Mouse (Mus musculus) midbrain, embryonic 16.5 days (tissue): ENCODE data around the gene Capn2. TPM values are rescaled to one million over a fixed set of nuclear protein-coding genes. Genes with fewer than 3 reads are reported as not detected.

Source experiments
- ATAC-seq: fragments of 200-750 bp; cut with Nextera tagmentation; 2 replicates; pipeline ENCODE4 v1.8.0; 2017; ENCODE audit warnings: moderate TSS enrichment
- H3K27ac ChIP-seq: fragments of 300-500 bp; sonication (generic); 2 replicates; pipeline ENCODE4 v1.5.1; 2014; ENCODE audit warnings: mild to moderate bottlenecking, low read length, mixed read lengths
- H3K27me3 ChIP-seq: fragments of 300-500 bp; sonication (generic); 2 replicates; pipeline ENCODE4 v1.6.1; 2014; ENCODE audit warnings: low read depth, low read length, mixed read lengths; ENCODE audit not compliant: control insufficient read depth, insufficient read depth
- H3K36me3 ChIP-seq: fragments of 300-500 bp; sonication (generic); 2 replicates; pipeline ENCODE4 v1.6.1; 2014; ENCODE audit warnings: mild to moderate bottlenecking, low read length, moderate library complexity, mixed read lengths; ENCODE audit not compliant: control insufficient read depth, insufficient read depth
- H3K4me1 ChIP-seq: fragments of 300-500 bp; sonication (generic); 2 replicates; pipeline ENCODE4 v1.6.1; 2014; ENCODE audit warnings: mild to moderate bottlenecking, low read length, mixed read lengths; ENCODE audit not compliant: control insufficient read depth, insufficient read depth
- H3K4me2 ChIP-seq: fragments of 300-500 bp; sonication (generic); 2 replicates; pipeline ENCODE4 v1.6.1; 2014; ENCODE audit warnings: mild to moderate bottlenecking, low read length, mixed read lengths
- H3K4me3 ChIP-seq: fragments of 300-500 bp; sonication (generic); 2 replicates; pipeline ENCODE4 v1.5.1; 2014; ENCODE audit warnings: low read depth, mild to moderate bottlenecking, low read length, moderate library complexity, mixed read lengths
- H3K9ac ChIP-seq: fragments of 300-500 bp; sonication (generic); 2 replicates; pipeline ENCODE4 v1.6.1; 2014; ENCODE audit warnings: low read depth, low read length, mixed read lengths
- H3K9me3 ChIP-seq: fragments of 300-500 bp; sonication (generic); replicated peaks from 2 replicates; pipeline ENCODE4 v1.6.1; 2014; ENCODE audit warnings: mild to moderate bottlenecking, low read length, mixed read lengths; ENCODE audit not compliant: control insufficient read depth, poor library complexity, severe bottlenecking
- WGBS: fragments of 180-500 bp; shearing (Covaris S2); extraction: QIAGEN DNeasy Blood & Tissue Kit; methylation state at CpG from one replicate; pipeline ENCODE4 v1.1.7; 2014; 5-methylcytosine and 5-hydroxymethylcytosine counted together
- polyA plus RNA-seq: library from polyadenylated mRNA; unstranded; fragments of >200 nt; fragmentation: Nextera tagmentation; extraction: Ambion mirVana; gene quantifications from 2 replicates; pipeline ENCODE4 v1.2.1, GENCODE M21; 2015

Capn2 gene
- polyA plus RNA-seq, 1 experiment from 2014 or later = 84.5 TPM

GRCm38 (mm10) chr1:182465309-182465708 is 52.1 kb downstream of the Capn2 start:
- peaks cover 31% of the 10 kb centered on the region for H3K36me3 ChIP-seq
- 84% methylated on average over 4 of the region's 4 CpGs for WGBS

GRCm38 (mm10) chr1:182461813-182462212 is 55.6 kb downstream of the Capn2 start:
- Histone ChIP-seq H3K4me3 (no peak overlapping the region), H3K4me2 (no peak overlapping the region), H3K9me3 (no peaks in the 10 kb centered on the region), H3K4me1 (no peaks in the 10 kb centered on the region), H3K27ac (no peak overlapping the region), H3K36me3 (peaks cover 2% of the 10 kb centered on the region; the same call in 1 of the 2 replicates), H3K27me3 (no peaks in the 10 kb centered on the region), H3K9ac (no peak overlapping the region)
- WGBS = 80% methylated on average over 10 of the region's 10 CpGs
- ATAC-seq = no peak

More at GRCm38 (mm10) chr1:182465309-182465708, 52.1 kb downstream of the Capn2 start:
- Histone ChIP-seq H3K4me1 (no peaks in the 10 kb centered on the region), H3K27ac (no peak overlapping the region), H3K4me3 (no peak overlapping the region), H3K9ac (no peak overlapping the region), H3K4me2 (no peak overlapping the region), H3K27me3 (no peaks in the 10 kb centered on the region), H3K9me3 (no peaks in the 10 kb centered on the region)
- ATAC-seq = no peak

- Histone ChIP-seq H3K4me1 (no peaks in the 10 kb centered on the region), H3K27me3 (no peaks in the 10 kb centered on the region), H3K36me3 (peaks cover 6% of the 10 kb centered on the region), H3K9me3 (no peaks in the 10 kb centered on the region), H3K9ac (no peak overlapping the region), H3K4me2 (no peak overlapping the region), H3K4me3 (no peak overlapping the region), H3K27ac (peak overlapping the region; percentile 54; the same call in 1 of the 2 replicates)
- ATAC-seq = no peak
- WGBS = 72% methylated on average over 7 of the region's 7 CpGs
Observed at GRCm38 (mm10) chr1:182461261-182461660, 56.1 kb downstream of the Capn2 start.

DNA sequence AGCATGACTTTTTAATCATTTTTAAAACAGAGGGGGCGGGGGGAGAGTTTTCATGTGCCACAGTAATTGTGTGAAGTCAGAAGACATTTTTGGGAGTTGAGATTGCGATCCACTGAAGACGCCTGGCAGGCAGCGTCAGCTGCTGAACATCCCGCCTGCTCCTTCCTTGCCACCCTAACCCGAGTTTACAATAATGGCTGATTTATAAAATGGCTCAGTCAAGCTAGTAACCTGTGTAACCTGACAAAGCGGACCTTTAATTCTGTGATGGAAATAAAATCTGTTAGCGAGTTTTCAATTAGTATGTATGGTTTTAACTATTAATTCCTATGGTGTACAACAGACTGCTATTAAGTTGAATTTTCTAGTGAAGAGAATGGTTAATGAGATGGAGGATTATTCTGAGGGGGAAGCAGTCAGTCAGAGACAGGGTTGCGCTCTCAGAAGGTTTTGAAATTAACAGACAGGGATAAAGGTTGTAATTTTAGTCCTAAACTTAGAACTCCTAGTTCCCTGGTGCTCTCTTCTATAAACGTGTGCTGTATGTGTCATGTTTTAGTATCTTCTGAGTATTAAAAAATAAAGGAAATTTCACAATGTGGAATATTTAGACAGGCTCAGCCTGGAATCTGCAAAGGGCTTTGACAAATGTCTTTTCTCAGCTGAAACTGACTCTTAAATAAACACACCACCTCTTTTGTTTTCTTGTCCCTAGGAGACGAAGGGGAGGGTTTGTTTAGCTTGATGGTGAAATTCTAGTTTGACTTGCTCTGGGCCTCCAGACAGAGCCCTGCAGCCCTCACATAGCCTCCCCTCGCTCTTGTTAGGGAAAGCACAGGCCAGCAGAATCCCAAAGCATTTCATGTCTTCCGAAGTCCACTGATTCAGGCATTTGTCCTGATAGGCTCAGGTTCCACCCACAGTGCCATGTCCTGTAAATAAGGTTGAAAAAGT is 56.8 kb downstream of the Capn2 start:
- ATAC-seq = no peak
- H3K27me3 ChIP-seq = no peaks in the 10 kb centered on the region
- no peak overlapping the region for H3K4me3 ChIP-seq
- no peaks in the 10 kb centered on the region for H3K4me1 ChIP-seq
- H3K36me3 ChIP-seq = peaks cover 6% of the 10 kb centered on the region
- H3K27ac ChIP-seq = peak overlapping the region; percentile 54; the same call in 1 of the 2 replicates
- WGBS = 78% methylated on average over 13 of the region's 13 CpGs
- H3K9me3 ChIP-seq = no peaks in the 10 kb centered on the region
- H3K9ac ChIP-seq = no peak overlapping the region
- H3K4me2 ChIP-seq = no peak overlapping the region

DNA sequence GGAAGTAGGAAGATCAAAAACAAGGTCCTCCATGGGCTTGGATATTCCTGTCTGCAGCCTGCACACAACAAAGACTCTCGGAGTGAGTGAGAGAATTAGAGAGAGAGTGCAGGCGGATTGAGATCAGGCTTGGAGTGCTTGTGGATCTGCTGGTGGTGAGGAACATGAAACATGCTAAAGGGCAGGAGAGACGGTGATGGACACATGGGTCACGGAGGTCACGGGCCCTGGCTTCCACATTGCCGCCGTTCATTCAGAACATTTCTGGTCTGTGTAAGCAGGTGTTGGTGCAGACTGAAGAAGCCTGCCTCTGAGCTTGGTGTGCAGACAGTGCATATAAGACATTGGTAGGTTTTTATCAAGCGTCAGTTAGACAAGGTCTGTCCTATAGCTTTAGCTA is 58.0 kb downstream of the Capn2 start:
- Histone ChIP-seq H3K4me3 (no peak overlapping the region), H3K27me3 (no peaks in the 10 kb centered on the region), H3K36me3 (peaks cover 6% of the 10 kb centered on the region), H3K9me3 (no peaks in the 10 kb centered on the region), H3K4me2 (no peak overlapping the region), H3K4me1 (no peaks in the 10 kb centered on the region), H3K27ac (no peak overlapping the region), H3K9ac (no peak overlapping the region)
- WGBS = 83% methylated on average over 8 of the region's 8 CpGs
- no peak for ATAC-seq

DNA sequence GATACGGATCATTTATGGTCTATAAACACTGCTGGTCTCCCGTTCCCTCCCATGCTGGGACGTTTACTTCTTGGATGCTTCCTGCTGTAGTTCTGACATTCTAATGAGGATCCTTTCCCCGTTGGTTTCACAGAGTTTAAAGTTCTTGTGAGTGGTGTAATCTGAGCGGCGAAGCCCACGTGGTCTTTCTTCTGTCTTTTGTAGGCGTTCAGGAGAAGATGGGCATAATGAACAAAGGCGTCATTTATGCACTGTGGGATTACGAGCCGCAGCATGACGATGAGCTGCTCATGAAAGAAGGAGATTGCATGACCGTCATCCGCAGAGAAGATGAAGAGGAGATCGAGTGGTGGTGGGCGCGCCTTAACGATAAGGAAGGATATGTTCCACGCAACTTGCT is 58.9 kb downstream of the Capn2 start:
- no peak overlapping the region for H3K27ac ChIP-seq
- ATAC-seq = no peak
- H3K36me3 ChIP-seq = peaks cover 11% of the 10 kb centered on the region
- H3K9me3 ChIP-seq = no peaks in the 10 kb centered on the region
- no peak overlapping the region for H3K4me2 ChIP-seq
- H3K4me1 ChIP-seq = no peaks in the 10 kb centered on the region
- no peaks in the 10 kb centered on the region for H3K27me3 ChIP-seq
- H3K9ac ChIP-seq = no peak overlapping the region
- no peak overlapping the region for H3K4me3 ChIP-seq
- 77% methylated on average over 19 of the region's 19 CpGs for WGBS

DNA sequence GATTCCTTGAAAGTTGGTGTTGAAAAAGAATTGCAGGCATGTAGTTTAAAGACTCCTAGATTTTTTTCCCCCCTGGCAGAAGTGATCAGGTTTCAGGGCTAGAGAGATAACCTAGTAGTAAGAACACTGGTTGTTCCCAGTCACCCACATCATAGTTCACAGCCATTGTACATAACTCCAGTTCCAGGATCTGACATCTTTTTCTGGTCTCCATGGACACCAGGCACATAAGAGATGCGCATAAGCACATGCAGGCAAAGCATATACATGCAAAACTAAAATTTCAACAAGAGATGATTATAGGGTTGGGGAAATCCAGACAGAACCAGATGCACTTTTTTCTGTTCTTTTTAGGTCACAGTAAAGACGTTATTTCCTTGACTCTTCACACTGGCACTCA is 62.3 kb downstream of the Capn2 start:
- Histone ChIP-seq H3K27me3 (no peaks in the 10 kb centered on the region), H3K9ac (no peak overlapping the region), H3K9me3 (no peaks in the 10 kb centered on the region), H3K4me3 (no peak overlapping the region), H3K36me3 (peaks cover 17% of the 10 kb centered on the region), H3K4me2 (no peak overlapping the region), H3K27ac (no peak overlapping the region), H3K4me1 (no peaks in the 10 kb centered on the region)
- 88% methylated on average over 2 of the region's 2 CpGs for WGBS
- ATAC-seq = no peak

GRCm38 (mm10) chr1:182452473-182452872 is 64.9 kb downstream of the Capn2 start:
- H3K27me3 ChIP-seq = no peaks in the 10 kb centered on the region
- no peak for ATAC-seq
- H3K36me3 ChIP-seq = peaks cover 27% of the 10 kb centered on the region

GRCm38 (mm10) chr1:182448276-182449035 is 69.0 kb downstream of the Capn2 start:
- no peak overlapping the region for H3K27ac ChIP-seq
- H3K4me2 ChIP-seq = no peak overlapping the region
- H3K36me3 ChIP-seq = peaks cover 32% of the 10 kb centered on the region
- no peak overlapping the region for H3K4me3 ChIP-seq
- no peaks in the 10 kb centered on the region for H3K9me3 ChIP-seq
- WGBS = 96% methylated on average over 14 of the region's 14 CpGs
- no peaks in the 10 kb centered on the region for H3K4me1 ChIP-seq
- no peak overlapping the region for H3K9ac ChIP-seq
- no peak for ATAC-seq
- no peaks in the 10 kb centered on the region for H3K27me3 ChIP-seq

More at GRCm38 (mm10) chr1:182452473-182452872, 64.9 kb downstream of the Capn2 start:
- 85% methylated on average over 4 of the region's 4 CpGs for WGBS
- Histone ChIP-seq H3K9me3 (no peaks in the 10 kb centered on the region), H3K4me1 (no peaks in the 10 kb centered on the region), H3K4me3 (no peak overlapping the region), H3K4me2 (no peak overlapping the region), H3K9ac (no peak overlapping the region), H3K27ac (no peak overlapping the region)
